Mouse (Mus musculus): Measurements from ENCODE around the gene Sbsn. TPM values are rescaled to one million over a fixed set of nuclear protein-coding genes. Genes with fewer than 3 reads are reported as not detected.

Gene Sbsn
- 0.39 and 0.42 TPM in 2 replicates for polyA plus RNA-seq (2014; fragmentation: Nextera tagmentation; extraction: Ambion mirVana)

GRCm38 (mm10) chr7:30751086-30751669 is at the start of gene Sbsn:
Gene Sbsn, plus strand, starts transcription at chr7:30751471.
- H3K27me3 ChIP-seq (ENCODE audit: control insufficient read depth, insufficient read depth, low read length), result no peaks in the 10 kb centered on the region
- ATAC-seq (ENCODE audit: low FRiP score) (no peak), DNase-seq (ENCODE audit: low spot score) (no peak)
- H3K4me3 ChIP-seq (ENCODE audit: low read depth, low read length), result no peak within 1 kb of the TSS
- H3K9ac ChIP-seq (ENCODE audit: low read depth, low read length), result no peak within 1 kb of the TSS
- H3K9me3 ChIP-seq (ENCODE audit: control insufficient read depth, low read length), result no peaks in the 10 kb centered on the region
- H3K4me2 ChIP-seq (replicated peaks; ENCODE audit: low read depth, low read length), result no peak within 1 kb of the TSS
- WGBS, result 80% methylated on average over 5 of the region's 5 CpGs
- no peaks in the 10 kb centered on the region for H3K4me1 ChIP-seq (replicated peaks; ENCODE audit: control insufficient read depth, insufficient read depth, low read length)
- H3K36me3 ChIP-seq (ENCODE audit: control insufficient read depth, insufficient read depth, low read length), result 0 out of 2 replicates have a peak, but pooled peaks cover 3% of the 10 kb centered on the region
- H3K27ac ChIP-seq (ENCODE audit: low read depth, low read length), result no peak within 1 kb of the TSS

- ATAC-seq (ENCODE audit: low FRiP score) (no peak), DNase-seq (ENCODE audit: low spot score) (no peak)
- Histone ChIP-seq H3K27me3 (ENCODE audit: control insufficient read depth, insufficient read depth, low read length) (no peaks in the 10 kb centered on the region), H3K4me2 (replicated peaks; ENCODE audit: low read depth, low read length) (no peak overlapping the region), H3K4me3 (ENCODE audit: low read depth, low read length) (no peak overlapping the region), H3K27ac (ENCODE audit: low read depth, low read length) (no peak overlapping the region), H3K36me3 (ENCODE audit: control insufficient read depth, insufficient read depth, low read length) (no peaks in the 10 kb centered on the region), H3K9me3 (ENCODE audit: control insufficient read depth, low read length) (no peaks in the 10 kb centered on the region), H3K9ac (ENCODE audit: low read depth, low read length) (no peak overlapping the region), H3K4me1 (replicated peaks; ENCODE audit: control insufficient read depth, insufficient read depth, low read length) (no peaks in the 10 kb centered on the region)
- WGBS, result 81% methylated on average over 8 of the region's 8 CpGs
Measured at GRCm38 (mm10) chr7:30706214-30706882, 44.9 kb upstream of the Sbsn start.

- no peak for ATAC-seq (ENCODE audit: low FRiP score)
- DNase-seq (ENCODE audit: low spot score), result no peak
- no peaks in the 10 kb centered on the region for H3K4me1 ChIP-seq (replicated peaks; ENCODE audit: control insufficient read depth, insufficient read depth, low read length)
- H3K9ac ChIP-seq (ENCODE audit: low read depth, low read length), result no peak overlapping the region
- H3K4me2 ChIP-seq (replicated peaks; ENCODE audit: low read depth, low read length), result no peak overlapping the region
- H3K36me3 ChIP-seq (ENCODE audit: control insufficient read depth, insufficient read depth, low read length), result no peaks in the 10 kb centered on the region
- H3K4me3 ChIP-seq (ENCODE audit: low read depth, low read length), result no peak overlapping the region
- no peak overlapping the region for H3K27ac ChIP-seq (ENCODE audit: low read depth, low read length)
- no peaks in the 10 kb centered on the region for H3K9me3 ChIP-seq (ENCODE audit: control insufficient read depth, low read length)
- H3K27me3 ChIP-seq (ENCODE audit: control insufficient read depth, insufficient read depth, low read length), result no peaks in the 10 kb centered on the region
- 88% methylated on average over 1 of the region's 1 CpGs for WGBS
Measured at GRCm38 (mm10) chr7:30707441-30707840, 43.8 kb upstream of the Sbsn start.

DNA sequence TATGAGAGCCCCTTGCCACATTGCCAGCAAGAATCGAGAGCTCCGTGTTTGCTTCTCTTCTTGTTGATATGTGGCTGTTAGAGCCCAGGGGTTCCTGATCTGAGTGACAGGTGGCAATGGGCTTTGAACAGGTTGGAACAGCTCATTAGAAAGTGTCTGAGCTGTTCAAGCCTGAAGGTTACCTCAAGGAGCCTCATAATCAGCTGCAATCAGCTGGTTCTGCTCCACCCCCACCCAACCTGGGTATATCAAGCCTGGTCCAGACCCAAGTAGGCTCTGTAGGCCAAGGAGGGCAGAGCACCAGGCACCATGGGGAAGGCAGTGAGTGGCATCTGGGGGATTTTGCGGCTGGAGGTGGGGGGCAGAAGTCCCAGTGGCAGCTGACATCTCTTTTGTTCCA is 39.3 kb upstream of the Sbsn start, which contains the start of gene Atp4a:
Gene Atp4a, plus strand, starts transcription at position 268 of the 400 bp plus-strand sequence.
- no peak within 1 kb of the TSS for H3K27ac ChIP-seq (ENCODE audit: low read depth, low read length)
- 77% methylated on average over 3 of the region's 3 CpGs for WGBS
- no peak within 1 kb of the TSS for H3K4me2 ChIP-seq (replicated peaks; ENCODE audit: low read depth, low read length)
- no peak within 1 kb of the TSS for H3K4me3 ChIP-seq (ENCODE audit: low read depth, low read length)
- no peaks in the 10 kb centered on the region for H3K9me3 ChIP-seq (ENCODE audit: control insufficient read depth, low read length)
- H3K4me1 ChIP-seq (replicated peaks; ENCODE audit: control insufficient read depth, insufficient read depth, low read length), result no peaks in the 10 kb centered on the region
- ATAC-seq (ENCODE audit: low FRiP score), result no peak
- DNase-seq (ENCODE audit: low spot score), result no peak
- peaks cover 6% of the 10 kb centered on the region for H3K27me3 ChIP-seq (ENCODE audit: control insufficient read depth, insufficient read depth, low read length)
- no peaks in the 10 kb centered on the region for H3K36me3 ChIP-seq (ENCODE audit: control insufficient read depth, insufficient read depth, low read length)
- no peak within 1 kb of the TSS for H3K9ac ChIP-seq (ENCODE audit: low read depth, low read length)

DNA sequence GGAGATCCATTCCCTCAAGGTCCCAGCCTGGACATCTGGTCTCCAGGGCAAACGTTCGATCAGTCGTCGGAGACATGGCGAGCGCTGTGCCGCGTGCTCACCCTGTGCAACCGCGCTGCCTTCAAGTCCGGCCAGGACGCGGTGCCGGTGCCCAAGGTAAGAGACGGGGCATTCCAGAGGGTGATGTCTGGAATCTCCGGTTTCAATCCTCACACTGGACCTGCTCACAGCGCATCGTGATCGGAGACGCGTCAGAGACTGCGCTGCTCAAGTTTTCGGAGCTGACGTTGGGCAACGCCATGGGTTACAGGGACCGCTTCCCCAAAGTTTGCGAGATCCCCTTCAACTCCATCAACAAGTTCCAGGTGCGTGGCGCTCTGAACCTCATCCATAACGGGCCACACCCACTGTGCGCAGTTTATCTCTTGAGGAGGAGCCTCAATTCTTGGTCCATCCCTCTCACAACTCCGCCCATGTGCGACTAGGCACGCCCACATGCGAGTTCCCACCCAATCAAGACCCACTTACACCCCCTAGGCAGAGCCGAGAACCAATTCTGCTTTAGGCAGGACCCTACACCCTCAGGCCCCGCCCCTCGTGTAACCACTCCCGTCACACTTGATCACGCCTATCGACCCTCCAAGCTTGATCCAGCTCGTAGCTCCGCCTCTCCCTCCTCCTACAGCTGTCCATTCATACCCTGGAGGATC is 34.1 kb upstream of the Sbsn start:
- Histone ChIP-seq H3K27ac (ENCODE audit: low read depth, low read length) (no peak overlapping the region), H3K9me3 (ENCODE audit: control insufficient read depth, low read length) (no peaks in the 10 kb centered on the region), H3K4me2 (replicated peaks; ENCODE audit: low read depth, low read length) (peak overlapping the region; percentile 53), H3K4me3 (ENCODE audit: low read depth, low read length) (peak overlapping the region; percentile 28), H3K27me3 (ENCODE audit: control insufficient read depth, insufficient read depth, low read length) (peaks cover 9% of the 10 kb centered on the region), H3K4me1 (replicated peaks; ENCODE audit: control insufficient read depth, insufficient read depth, low read length) (peaks cover 4% of the 10 kb centered on the region; the same call in 1 of the 2 replicates), H3K9ac (ENCODE audit: low read depth, low read length) (0 out of 2 replicates have a peak overlapping the region, but pooled peaks have one; percentile 19), H3K36me3 (ENCODE audit: control insufficient read depth, insufficient read depth, low read length) (no peaks in the 10 kb centered on the region)
- ATAC-seq (ENCODE audit: low FRiP score) (peak; percentile 94), DNase-seq (ENCODE audit: low spot score) (peak; percentile 89)
- 3% methylated on average over 43 of the region's 43 CpGs for WGBS

DNA sequence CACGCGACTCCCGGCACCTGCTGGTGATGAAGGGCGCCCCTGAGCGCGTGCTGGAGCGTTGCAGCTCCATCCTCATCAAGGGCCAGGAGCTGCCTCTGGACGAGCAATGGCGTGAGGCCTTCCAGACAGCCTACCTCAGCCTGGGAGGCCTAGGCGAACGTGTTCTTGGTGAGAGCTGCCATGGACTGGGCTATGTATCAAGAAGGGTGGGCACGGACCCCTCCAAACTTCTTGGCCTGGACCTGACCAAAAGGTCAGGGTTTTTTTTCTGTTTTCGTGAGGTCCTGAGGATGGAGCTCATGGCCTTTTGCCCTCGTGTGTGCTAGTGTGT is 33.6 kb upstream of the Sbsn start:
- no peaks in the 10 kb centered on the region for H3K36me3 ChIP-seq (ENCODE audit: control insufficient read depth, insufficient read depth, low read length)
- no peaks in the 10 kb centered on the region for H3K9me3 ChIP-seq (ENCODE audit: control insufficient read depth, low read length)
- peaks cover 4% of the 10 kb centered on the region; the same call in 1 of the 2 replicates for H3K4me1 ChIP-seq (replicated peaks; ENCODE audit: control insufficient read depth, insufficient read depth, low read length)
- peak overlapping the region; percentile 53 for H3K4me2 ChIP-seq (replicated peaks; ENCODE audit: low read depth, low read length)
- peak overlapping the region; percentile 28 for H3K4me3 ChIP-seq (ENCODE audit: low read depth, low read length)
- no peak overlapping the region for H3K27ac ChIP-seq (ENCODE audit: low read depth, low read length)
- H3K9ac ChIP-seq (ENCODE audit: low read depth, low read length), result 0 out of 2 replicates have a peak overlapping the region, but pooled peaks have one; percentile 19
- H3K27me3 ChIP-seq (ENCODE audit: control insufficient read depth, insufficient read depth, low read length), result peaks cover 9% of the 10 kb centered on the region
- 13% methylated on average over 14 of the region's 14 CpGs for WGBS
- DNase-seq (ENCODE audit: low spot score) (no peak), ATAC-seq (ENCODE audit: low FRiP score) (peak; percentile 68; the same call in 1 of the 2 replicates)

DNA sequence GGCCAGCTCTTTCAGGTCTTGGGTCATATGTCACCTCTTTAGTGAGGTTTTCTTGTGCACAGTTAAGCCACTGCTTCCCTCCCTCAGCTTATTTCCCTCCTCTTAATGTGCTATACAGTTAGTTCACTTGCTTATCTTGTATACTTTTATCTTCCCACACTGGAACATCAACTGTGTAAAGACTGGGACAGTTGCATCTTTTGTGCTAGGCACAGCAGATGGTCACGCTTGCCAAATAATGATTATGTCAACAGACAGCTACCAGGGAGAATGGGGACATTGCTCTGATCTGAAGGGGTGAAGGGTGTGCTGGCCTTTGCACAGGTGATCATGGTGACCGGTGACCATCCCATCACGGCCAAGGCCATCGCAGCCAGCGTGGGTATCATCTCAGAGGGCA is 31.6 kb upstream of the Sbsn start:
- Histone ChIP-seq H3K27ac (ENCODE audit: low read depth, low read length) (no peak overlapping the region), H3K9me3 (ENCODE audit: control insufficient read depth, low read length) (no peaks in the 10 kb centered on the region), H3K4me3 (ENCODE audit: low read depth, low read length) (no peak overlapping the region), H3K4me2 (replicated peaks; ENCODE audit: low read depth, low read length) (no peak overlapping the region), H3K4me1 (replicated peaks; ENCODE audit: control insufficient read depth, insufficient read depth, low read length) (peaks cover 4% of the 10 kb centered on the region; the same call in 1 of the 2 replicates), H3K9ac (ENCODE audit: low read depth, low read length) (no peak overlapping the region), H3K27me3 (ENCODE audit: control insufficient read depth, insufficient read depth, low read length) (peaks cover 9% of the 10 kb centered on the region), H3K36me3 (ENCODE audit: control insufficient read depth, insufficient read depth, low read length) (no peaks in the 10 kb centered on the region)
- ATAC-seq (ENCODE audit: low FRiP score) (no peak), DNase-seq (ENCODE audit: low spot score) (no peak)
- WGBS, result 90% methylated on average over 5 of the region's 5 CpGs

- no peaks in the 10 kb centered on the region for H3K9me3 ChIP-seq (ENCODE audit: control insufficient read depth, low read length)
- WGBS, result 84% methylated on average over 7 of the region's 7 CpGs
- no peaks in the 10 kb centered on the region for H3K36me3 ChIP-seq (ENCODE audit: control insufficient read depth, insufficient read depth, low read length)
- no peak overlapping the region for H3K4me3 ChIP-seq (ENCODE audit: low read depth, low read length)
- peaks cover 4% of the 10 kb centered on the region; the same call in 1 of the 2 replicates for H3K4me1 ChIP-seq (replicated peaks; ENCODE audit: control insufficient read depth, insufficient read depth, low read length)
- H3K27ac ChIP-seq (ENCODE audit: low read depth, low read length), result no peak overlapping the region
- peaks cover 8% of the 10 kb centered on the region for H3K27me3 ChIP-seq (ENCODE audit: control insufficient read depth, insufficient read depth, low read length)
- H3K9ac ChIP-seq (ENCODE audit: low read depth, low read length), result no peak overlapping the region
- ATAC-seq (ENCODE audit: low FRiP score), result no peak
- DNase-seq (ENCODE audit: low spot score), result no peak
- no peak overlapping the region for H3K4me2 ChIP-seq (replicated peaks; ENCODE audit: low read depth, low read length)
Measured at GRCm38 (mm10) chr7:30721286-30721685, 30.0 kb upstream of the Sbsn start.
